Mouse (Mus musculus): ENCODE data around the gene Smad3. TPM values are rescaled to one million over a fixed set of nuclear protein-coding genes. Genes with fewer than 3 reads are reported as not detected.

Smad3 gene
- polyA plus RNA-seq, 1 experiment from 2014 or later, result 13.2 TPM

- WGBS, result 79% methylated on average over 6 of the region's 6 CpGs
- Histone ChIP-seq H3K4me1 (replicated peaks) (peaks cover 68% of the 10 kb centered on the region), H3K9ac (no peak overlapping the region), H3K4me3 (no peak overlapping the region), H3K4me2 (no peak overlapping the region), H3K27ac (replicated peaks) (no peak overlapping the region), H3K9me3 (peaks cover under 1% of the 10 kb centered on the region; the same call in 1 of the 2 replicates), H3K36me3 (no peaks in the 10 kb centered on the region; the same call in 1 of the 2 replicates), H3K27me3 (no peaks in the 10 kb centered on the region)
- ATAC-seq (ENCODE audit: low read depth), result no peak
Measured at GRCm38 (mm10) chr9:63714572-63714971, 43.2 kb downstream of the Smad3 start.

- H3K9me3 ChIP-seq, result peaks cover 3% of the 10 kb centered on the region; the same call in 1 of the 2 replicates
- H3K27me3 ChIP-seq, result no peaks in the 10 kb centered on the region
- H3K36me3 ChIP-seq, result no peaks in the 10 kb centered on the region; the same call in 1 of the 2 replicates
- 43% methylated on average over 6 of the region's 6 CpGs for WGBS
- no peak overlapping the region for H3K9ac ChIP-seq
- no peak overlapping the region for H3K4me3 ChIP-seq
- no peak for ATAC-seq (ENCODE audit: low read depth)
- H3K27ac ChIP-seq (replicated peaks), result no peak overlapping the region
- H3K4me1 ChIP-seq (replicated peaks), result peaks cover 58% of the 10 kb centered on the region
- no peak overlapping the region for H3K4me2 ChIP-seq
Measured at GRCm38 (mm10) chr9:63712838-63713237, 45.0 kb downstream of the Smad3 start.

GRCm38 (mm10) chr9:63711580-63712230 lies 46.1 kb downstream of the Smad3 start:
- peaks cover 58% of the 10 kb centered on the region for H3K4me1 ChIP-seq (replicated peaks)
- H3K9me3 ChIP-seq, result peaks cover 3% of the 10 kb centered on the region; the same call in 1 of the 2 replicates
- 78% methylated on average over 13 of the region's 13 CpGs for WGBS
- H3K4me3 ChIP-seq, result no peak overlapping the region
- ATAC-seq (ENCODE audit: low read depth), result no peak
- H3K9ac ChIP-seq, result no peak overlapping the region
- no peaks in the 10 kb centered on the region; the same call in 1 of the 2 replicates for H3K36me3 ChIP-seq
- H3K4me2 ChIP-seq, result no peak overlapping the region
- no peak overlapping the region for H3K27ac ChIP-seq (replicated peaks)
- no peaks in the 10 kb centered on the region for H3K27me3 ChIP-seq

GRCm38 (mm10) chr9:63709857-63710256 lies 47.9 kb downstream of the Smad3 start:
- no peak overlapping the region for H3K4me3 ChIP-seq
- H3K36me3 ChIP-seq, result no peaks in the 10 kb centered on the region; the same call in 1 of the 2 replicates
- peaks cover 3% of the 10 kb centered on the region; the same call in 1 of the 2 replicates for H3K9me3 ChIP-seq
- no peak overlapping the region for H3K4me2 ChIP-seq
- no peak for ATAC-seq (ENCODE audit: low read depth)
- no peaks in the 10 kb centered on the region for H3K27me3 ChIP-seq
- over 99% methylated on average over 5 of the region's 5 CpGs for WGBS
- H3K9ac ChIP-seq, result no peak overlapping the region
- no peak overlapping the region for H3K27ac ChIP-seq (replicated peaks)
- H3K4me1 ChIP-seq (replicated peaks), result peaks cover 61% of the 10 kb centered on the region

- H3K36me3 ChIP-seq, result no peaks in the 10 kb centered on the region; the same call in 1 of the 2 replicates
- no peak overlapping the region for H3K4me2 ChIP-seq
- no peak overlapping the region for H3K4me3 ChIP-seq
- peaks cover 59% of the 10 kb centered on the region for H3K4me1 ChIP-seq (replicated peaks)
- H3K27me3 ChIP-seq, result no peaks in the 10 kb centered on the region
- H3K27ac ChIP-seq (replicated peaks), result no peak overlapping the region
- no peak overlapping the region for H3K9ac ChIP-seq
- ATAC-seq (ENCODE audit: low read depth), result no peak
- H3K9me3 ChIP-seq, result peaks cover 3% of the 10 kb centered on the region; the same call in 1 of the 2 replicates
Measured at GRCm38 (mm10) chr9:63709266-63709665, 48.5 kb downstream of the Smad3 start.

GRCm38 (mm10) chr9:63707816-63708588 lies 49.8 kb downstream of the Smad3 start:
- no peak for ATAC-seq (ENCODE audit: low read depth)
- no peak overlapping the region for H3K4me3 ChIP-seq
- no peak overlapping the region for H3K9ac ChIP-seq
- peaks cover 51% of the 10 kb centered on the region for H3K4me1 ChIP-seq (replicated peaks)
- H3K27ac ChIP-seq (replicated peaks), result no peak overlapping the region
- WGBS, result 91% methylated on average over 9 of the region's 9 CpGs
- H3K27me3 ChIP-seq, result no peaks in the 10 kb centered on the region
- no peak overlapping the region for H3K4me2 ChIP-seq
- peaks cover 3% of the 10 kb centered on the region; the same call in 1 of the 2 replicates for H3K9me3 ChIP-seq
- H3K36me3 ChIP-seq, result no peaks in the 10 kb centered on the region; the same call in 1 of the 2 replicates

- no peak overlapping the region for H3K4me3 ChIP-seq
- H3K9me3 ChIP-seq, result peaks cover 3% of the 10 kb centered on the region; the same call in 1 of the 2 replicates
- no peak overlapping the region for H3K4me2 ChIP-seq
- no peaks in the 10 kb centered on the region for H3K27me3 ChIP-seq
- H3K36me3 ChIP-seq, result no peaks in the 10 kb centered on the region; the same call in 1 of the 2 replicates
- WGBS, result 34% methylated on average over 9 of the region's 9 CpGs
- H3K27ac ChIP-seq (replicated peaks), result peak overlapping the region; percentile 56; the same call in 1 of the 2 replicates
- H3K4me1 ChIP-seq (replicated peaks), result peaks cover 45% of the 10 kb centered on the region
- ATAC-seq (ENCODE audit: low read depth), result no peak
- peak overlapping the region; percentile 38; the same call in 1 of the 2 replicates for H3K9ac ChIP-seq
Measured at GRCm38 (mm10) chr9:63706152-63706733, 51.6 kb downstream of the Smad3 start.

- Histone ChIP-seq H3K27me3 (no peaks in the 10 kb centered on the region), H3K9me3 (peaks cover 3% of the 10 kb centered on the region; the same call in 1 of the 2 replicates), H3K4me3 (no peak overlapping the region), H3K27ac (replicated peaks) (no peak overlapping the region), H3K9ac (no peak overlapping the region), H3K36me3 (no peaks in the 10 kb centered on the region; the same call in 1 of the 2 replicates), H3K4me2 (no peak overlapping the region), H3K4me1 (replicated peaks) (peaks cover 45% of the 10 kb centered on the region)
- WGBS, result 81% methylated on average over 6 of the region's 6 CpGs
- no peak for ATAC-seq (ENCODE audit: low read depth)
Measured at GRCm38 (mm10) chr9:63704979-63705751, 52.6 kb downstream of the Smad3 start.

- no peak overlapping the region for H3K4me3 ChIP-seq
- no peaks in the 10 kb centered on the region for H3K36me3 ChIP-seq
- no peak overlapping the region for H3K9ac ChIP-seq
- H3K9me3 ChIP-seq, result no peaks in the 10 kb centered on the region
- ATAC-seq (ENCODE audit: low read depth), result no peak
- 83% methylated on average over 5 of the region's 5 CpGs for WGBS
- H3K4me2 ChIP-seq, result no peak overlapping the region
- peaks cover 50% of the 10 kb centered on the region for H3K4me1 ChIP-seq (replicated peaks)
- no peak overlapping the region for H3K27ac ChIP-seq (replicated peaks)
- no peaks in the 10 kb centered on the region for H3K27me3 ChIP-seq
Measured at GRCm38 (mm10) chr9:63704131-63704530, 53.7 kb downstream of the Smad3 start.

- Histone ChIP-seq H3K4me2 (no peak overlapping the region), H3K4me1 (replicated peaks) (peaks cover 57% of the 10 kb centered on the region), H3K27me3 (no peaks in the 10 kb centered on the region), H3K4me3 (no peak overlapping the region), H3K36me3 (no peaks in the 10 kb centered on the region), H3K27ac (replicated peaks) (no peak overlapping the region), H3K9me3 (no peaks in the 10 kb centered on the region), H3K9ac (no peak overlapping the region)
- ATAC-seq (ENCODE audit: low read depth), result no peak
- WGBS, result 90% methylated on average over 7 of the region's 7 CpGs
Measured at GRCm38 (mm10) chr9:63703236-63703785, 54.5 kb downstream of the Smad3 start.

GRCm38 (mm10) chr9:63702502-63703013 lies 55.2 kb downstream of the Smad3 start:
- 68% methylated on average over 16 of the region's 16 CpGs for WGBS
- no peak overlapping the region for H3K4me3 ChIP-seq
- H3K27ac ChIP-seq (replicated peaks), result 0 out of 2 replicates have a peak overlapping the region, but pooled peaks have one; percentile 4
- H3K9ac ChIP-seq, result no peak overlapping the region
- ATAC-seq (ENCODE audit: low read depth), result no peak
- no peaks in the 10 kb centered on the region for H3K36me3 ChIP-seq
- no peak overlapping the region for H3K4me2 ChIP-seq
- peaks cover 61% of the 10 kb centered on the region for H3K4me1 ChIP-seq (replicated peaks)
- H3K27me3 ChIP-seq, result no peaks in the 10 kb centered on the region
- H3K9me3 ChIP-seq, result no peaks in the 10 kb centered on the region
